Mouse (Mus musculus) left cerebral cortex, adult 18-20 months (tissue): ENCODE results near the gene Gm35134. TPM values are rescaled to one million over a fixed set of nuclear protein-coding genes. Genes with fewer than 3 reads are reported as not detected.
"Not testable (repeated sequence)": the region's sequence is repeated elsewhere in the genome, so short reads cannot be mapped to it uniquely, and the experiment has no call there.

ENCODE experiments used
- DNase-seq, 2 experiments: peaks; one replicate each; pipeline ENCODE4 v3.0.0; 2021 to 2022; ENCODE audit warnings: low spot score in 2 of 2, mixed read lengths in 1 of 2
- long read RNA-seq, 2 experiments: library from polyadenylated mRNA; stranded (forward); transcript quantifications; one replicate each; pipeline ENCODE4 v2.0.0; 2021
- total RNA-seq, 2 experiments: library from RNA; stranded (reverse); gene quantifications; 2 replicates each; pipeline ENCODE4 v1.2.3; 2021

Gm35134 gene
- not detected for total RNA-seq
- long read RNA-seq, experiment 1, result 0 reads
- long read RNA-seq, experiment 2, result 0 reads

DNA sequence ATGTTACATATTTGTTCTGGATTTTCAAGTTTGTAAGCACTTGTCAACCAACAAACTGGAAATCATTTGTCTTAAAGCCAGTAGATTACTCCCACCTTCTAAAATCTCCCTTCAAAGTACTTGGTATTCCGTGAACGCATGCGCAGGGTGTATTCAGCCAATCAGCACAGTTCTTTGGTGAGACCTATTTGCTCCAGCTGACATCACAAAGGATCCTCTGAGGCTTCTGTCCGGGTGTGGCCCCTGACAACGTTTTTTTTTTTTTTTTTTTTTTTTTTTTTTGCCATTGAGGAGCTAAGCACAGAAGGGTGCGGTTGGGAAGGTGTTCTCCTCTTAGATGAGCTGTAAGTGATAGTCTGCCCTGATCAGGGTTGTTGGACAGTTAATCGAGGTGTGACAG is at the start of gene Gm35134:
Gene Gm35134, plus strand, starts transcription at position 301 of the 400 bp plus-strand sequence.
- DNase-seq, result not testable (repeated sequence)
